Mouse (Mus musculus): ENCODE data around the gene Cd59a.
"Not testable (repeated sequence)": the region's sequence is repeated elsewhere in the genome, so short reads cannot be mapped to it uniquely, and the experiment has no call there.

The Cd59a gene

GRCm38 (mm10) chr2:104109021-104109420 is 13.4 kb downstream of the Cd59a start:
- not testable (repeated sequence) for DNase-seq (ENCODE audit: low read depth, low spot score)

- no peak for DNase-seq (ENCODE audit: low read depth, low spot score)
Measured at GRCm38 (mm10) chr2:104109528-104109927, 13.9 kb downstream of the Cd59a start.

- DNase-seq (ENCODE audit: low read depth, low spot score), result no peak
Measured at GRCm38 (mm10) chr2:104110031-104110430, 14.4 kb downstream of the Cd59a start.

- not testable (repeated sequence) for DNase-seq (ENCODE audit: low read depth, low spot score)
Measured at GRCm38 (mm10) chr2:104111170-104111797, 15.7 kb downstream of the Cd59a start.

- not testable (repeated sequence) for DNase-seq (ENCODE audit: low read depth, low spot score)
Measured at GRCm38 (mm10) chr2:104113563-104113962, 18.0 kb downstream of the Cd59a start.

GRCm38 (mm10) chr2:104114898-104115297 is 19.3 kb downstream of the Cd59a start:
- DNase-seq (ENCODE audit: low read depth, low spot score), result no peak

GRCm38 (mm10) chr2:104117173-104117572 is 21.6 kb downstream of the Cd59a start:
- DNase-seq (ENCODE audit: low read depth, low spot score), result not testable (repeated sequence)

- no peak for DNase-seq (ENCODE audit: low read depth, low spot score)
Measured at GRCm38 (mm10) chr2:104119097-104119496, 23.5 kb downstream of the Cd59a start.

- no peak for DNase-seq (ENCODE audit: low read depth, low spot score)
Measured at GRCm38 (mm10) chr2:104120312-104120711, 24.7 kb downstream of the Cd59a start.

GRCm38 (mm10) chr2:104121681-104122504 is 26.3 kb downstream of the Cd59a start:
- no peak for DNase-seq (ENCODE audit: low read depth, low spot score)

GRCm38 (mm10) chr2:104122505-104123378 is 27.1 kb downstream of the Cd59a start, which contains the start of gene A930018P22Rik:
TSS of gene A930018P22Rik (plus strand) at chr2:104122769.
- DNase-seq (ENCODE audit: low read depth, low spot score), result peak; percentile 94

GRCm38 (mm10) chr2:104123540-104123939 is 27.9 kb downstream of the Cd59a start:
- no peak for DNase-seq (ENCODE audit: low read depth, low spot score)

GRCm38 (mm10) chr2:104124071-104124470 is 28.5 kb downstream of the Cd59a start:
- DNase-seq (ENCODE audit: low read depth, low spot score), result no peak

GRCm38 (mm10) chr2:104128803-104129531 is 33.4 kb downstream of the Cd59a start:
- no peak for DNase-seq (ENCODE audit: low read depth, low spot score)

- peak; percentile 64 for DNase-seq (ENCODE audit: low read depth, low spot score)
Measured at GRCm38 (mm10) chr2:104130165-104130564, 34.6 kb downstream of the Cd59a start.

- DNase-seq (ENCODE audit: low read depth, low spot score), result no peak
Measured at GRCm38 (mm10) chr2:104130969-104131368, 35.4 kb downstream of the Cd59a start.

GRCm38 (mm10) chr2:104132266-104132859 is 36.8 kb downstream of the Cd59a start:
- no peak for DNase-seq (ENCODE audit: low read depth, low spot score)

GRCm38 (mm10) chr2:104133042-104133810 is 37.6 kb downstream of the Cd59a start:
- no peak for DNase-seq (ENCODE audit: low read depth, low spot score)

- peak; percentile 95 for DNase-seq (ENCODE audit: low read depth, low spot score)
Measured at GRCm38 (mm10) chr2:104134150-104135056, 38.8 kb downstream of the Cd59a start.

All from brain, adult 2 months (tissue).